ENCODE assay signal across 14 mouse cellular contexts in the genomic region with DNA sequence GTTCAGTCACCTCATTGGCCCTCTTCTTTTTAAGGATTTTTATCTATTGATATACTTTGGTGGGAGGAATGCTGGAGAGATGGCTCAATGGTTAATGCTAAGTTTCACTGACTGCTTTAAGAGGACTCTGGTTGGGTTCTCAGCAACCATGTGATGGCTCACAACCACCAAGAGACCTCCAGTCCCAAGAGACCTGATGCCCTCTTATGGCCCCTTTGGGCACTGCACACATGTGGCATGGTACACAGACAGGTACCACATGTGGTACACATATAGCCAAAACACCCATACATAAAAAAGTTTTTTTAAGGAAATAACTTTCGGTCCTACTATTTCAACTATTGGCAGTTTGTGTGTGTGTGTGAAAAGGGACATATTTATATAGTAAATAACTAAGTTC. TPM values are rescaled to one million over a fixed set of nuclear protein-coding genes. Genes with fewer than 3 reads are reported as not detected.
DNase-seq lines count a peak whose midpoint lies in the region; ATAC-seq and TF ChIP-seq lines count a peak whose summit lies in the region.
"Had no signal": no experiment of that assay in that cellular context is flagged by ENCODE, and none has a peak within 500 bp of the region (broad histone marks: within the 10 kb centered on the region; RNA-seq: fewer than 3 reads in every experiment).

No protein-coding gene starts in this region.

- no peak overlapping the region for H3K4me3 ChIP-seq in layer of hippocampus, adult 2 months
- H3K4me3 ChIP-seq: embryonic facial prominence, embryonic 13.5 days; forebrain, embryonic 13.5 days; limb, embryonic 10.5 days; midbrain, embryonic 15.5 days had no signal

- peak; percentile 55 for DNase-seq in CD4-positive, CD25-positive, alpha-beta regulatory T cell, adult 2 months (ENCODE audit: low read depth, low spot score)
- DNase-seq in layer of hippocampus, adult 2 months (ENCODE audit: low spot score in 2 of 2) = no peak
- DNase-seq in layer of hippocampus, adult 9-10 months (ENCODE audit: low spot score) = no peak
- DNase-seq in thymus, postnatal 4 days = peak; percentile 62
- no peak for DNase-seq in thymus, adult 18-20 months
- DNase-seq in layer of hippocampus, adult 18-20 months (ENCODE audit: low spot score in 2 of 2) = no peak
- no peak for DNase-seq in spleen, adult 12 weeks (ENCODE audit: low spot score)
- DNase-seq: kidney, adult 11 months; right cerebral cortex, adult 18-20 months had no signal

- no peak for ATAC-seq in CD4-positive, CD25-positive, alpha-beta regulatory T cell, adult 4 months
- ATAC-seq: forebrain, embryonic 13.5 days; midbrain, embryonic 15.5 days had no signal

- H3K27ac ChIP-seq in layer of hippocampus, adult 2 months = no peak overlapping the region
- H3K27ac ChIP-seq: embryonic facial prominence, embryonic 13.5 days; forebrain, embryonic 13.5 days; limb, embryonic 10.5 days; midbrain, embryonic 15.5 days had no signal

- TF ChIP-seq CTCF in layer of hippocampus, adult 2 months (conservative IDR thresholded peaks at IDR 0.05) = peak; percentile 49

RNA-seq across cellular contexts. Expression of a gene that starts 2.6 kb away (rescaled TPM):
- 100 to 1,000 TPM; 138 to 179 TPM for polyA plus RNA-seq in CD4-positive, CD25-positive, alpha-beta regulatory T cell, adult 4 months (2017; shearing (Covaris generic))
- 10 to 100 TPM; 46.1 to 47.1 TPM for total RNA-seq in layer of hippocampus, adult 2 months (2021)
- total RNA-seq in layer of hippocampus, adult 18-20 months (2021) = 10 to 100 TPM; 53.6 to 57.1 TPM

RNA-seq across cellular contexts. Expression of a gene that starts 23.8 kb away (rescaled TPM):
- polyA plus RNA-seq in CD4-positive, CD25-positive, alpha-beta regulatory T cell, adult 4 months (2017; shearing (Covaris generic)) = 100 to 1,000 TPM; 155 to 182 TPM
- total RNA-seq in layer of hippocampus, adult 2 months (2021) = 10 to 100 TPM; 32.8 to 38.4 TPM
- 10 to 100 TPM; 35.9 to 39.4 TPM for total RNA-seq in layer of hippocampus, adult 18-20 months (2021)

RNA-seq across cellular contexts. Expression of a gene that starts 53.2 kb away (rescaled TPM):
- 1 to 10 TPM; 3.0 to 5.8 TPM for polyA plus RNA-seq in CD4-positive, CD25-positive, alpha-beta regulatory T cell, adult 4 months (2017; shearing (Covaris generic))
- 10 to 100 TPM; 13.0 to 14.7 TPM for total RNA-seq in layer of hippocampus, adult 2 months (2021)
- 10 to 100 TPM; 14.8 to 16.6 TPM for total RNA-seq in layer of hippocampus, adult 18-20 months (2021)

Comparison
In these comparisons a context has a peak if more than half of its experiments do, and no peak if none do; other contexts are left out.
1. DNase-seq: peak in CD4-positive, CD25-positive, alpha-beta regulatory T cell, adult 2 months (single experiment) and thymus, postnatal 4 days (single experiment); none in layer of hippocampus, adult 2 months (0 of 2), layer of hippocampus, adult 9-10 months (single experiment), thymus, adult 18-20 months (0 of 2), layer of hippocampus, adult 18-20 months (0 of 2) and spleen, adult 12 weeks (single experiment).